Mouse (Mus musculus) adrenal gland, postnatal 0 days (tissue): ENCODE measurements around the gene E2f4. TPM values are rescaled to one million over a fixed set of nuclear protein-coding genes. Genes with fewer than 3 reads are reported as not detected.

Experiments used
- microRNA-seq: library from miRNA; unstranded; fragments of <30 nt; microRNA quantifications from one replicate; pipeline ENCODE4, GENCODE M21; 2016; ENCODE audit warnings: borderline replicate concordance; ENCODE audit not compliant: insufficient number of aligned reads
- polyA plus RNA-seq: library from polyadenylated mRNA; unstranded; fragments of >200 nt; fragmentation: Nextera tagmentation; extraction: Ambion mirVana; gene quantifications from 2 replicates; pipeline ENCODE4 v1.2.1, GENCODE M21; 2015

E2f4 gene
- polyA plus RNA-seq, result 37.7 and 47.4 TPM in 2 replicates

DNA sequence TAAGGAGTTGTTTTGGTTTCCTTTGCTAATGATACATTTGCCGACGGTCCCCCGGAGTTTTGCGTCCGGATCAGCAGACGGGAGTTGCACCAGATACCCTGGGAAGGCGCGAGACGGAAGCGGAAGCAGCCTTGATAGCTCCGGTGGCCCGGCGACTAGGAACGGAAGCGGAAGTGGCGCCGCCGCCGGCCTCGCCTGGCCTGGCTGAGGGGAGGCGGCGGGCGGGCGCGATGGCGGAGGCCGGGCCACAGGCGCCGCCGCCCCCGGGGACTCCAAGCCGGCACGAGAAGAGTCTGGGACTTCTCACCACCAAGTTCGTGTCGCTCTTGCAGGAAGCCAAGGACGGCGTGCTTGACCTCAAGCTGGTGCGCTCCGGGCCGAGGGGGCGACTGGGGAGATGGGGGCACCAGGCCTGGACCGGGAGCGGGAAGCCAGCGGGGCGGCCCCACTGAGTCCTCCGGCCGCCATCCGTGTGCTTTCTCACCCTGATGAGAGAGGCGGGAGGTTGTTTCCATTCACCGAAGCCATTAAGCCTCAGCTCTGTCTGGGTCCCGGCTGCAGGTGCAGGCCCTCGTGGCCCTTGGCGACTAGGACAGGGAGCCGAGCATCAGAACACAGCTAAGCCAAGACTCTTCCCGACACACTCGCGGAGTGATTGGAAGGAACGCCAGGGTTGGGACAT is at the start of gene E2f4:
TSS of gene E2f4 (plus strand) at position 153 of the 682 bp plus-strand sequence.

DNA sequence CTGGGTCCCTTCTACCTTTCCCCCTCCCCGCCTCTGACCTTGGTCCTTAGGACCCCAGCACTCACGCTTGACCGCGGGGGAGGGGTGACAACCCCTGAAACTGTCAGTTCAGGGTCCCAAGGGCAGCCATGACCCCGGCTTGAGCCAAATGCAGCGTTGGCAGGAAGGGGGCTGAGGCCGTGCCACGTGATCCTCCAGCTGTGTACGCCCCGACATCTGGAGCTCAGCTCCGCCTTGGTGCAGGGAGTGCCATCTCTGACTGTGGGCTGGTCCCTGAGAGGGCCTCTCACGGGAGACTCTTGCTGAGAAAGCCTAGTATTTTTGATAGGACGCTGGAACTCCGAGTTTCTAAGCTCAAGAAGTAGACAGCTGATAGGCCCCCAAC is 42.5 kb upstream of the E2f4 start, which contains the start of gene B3gnt9:
TSS of gene B3gnt9 (minus strand) at position 188 of the 385 bp plus-strand sequence.

DNA sequence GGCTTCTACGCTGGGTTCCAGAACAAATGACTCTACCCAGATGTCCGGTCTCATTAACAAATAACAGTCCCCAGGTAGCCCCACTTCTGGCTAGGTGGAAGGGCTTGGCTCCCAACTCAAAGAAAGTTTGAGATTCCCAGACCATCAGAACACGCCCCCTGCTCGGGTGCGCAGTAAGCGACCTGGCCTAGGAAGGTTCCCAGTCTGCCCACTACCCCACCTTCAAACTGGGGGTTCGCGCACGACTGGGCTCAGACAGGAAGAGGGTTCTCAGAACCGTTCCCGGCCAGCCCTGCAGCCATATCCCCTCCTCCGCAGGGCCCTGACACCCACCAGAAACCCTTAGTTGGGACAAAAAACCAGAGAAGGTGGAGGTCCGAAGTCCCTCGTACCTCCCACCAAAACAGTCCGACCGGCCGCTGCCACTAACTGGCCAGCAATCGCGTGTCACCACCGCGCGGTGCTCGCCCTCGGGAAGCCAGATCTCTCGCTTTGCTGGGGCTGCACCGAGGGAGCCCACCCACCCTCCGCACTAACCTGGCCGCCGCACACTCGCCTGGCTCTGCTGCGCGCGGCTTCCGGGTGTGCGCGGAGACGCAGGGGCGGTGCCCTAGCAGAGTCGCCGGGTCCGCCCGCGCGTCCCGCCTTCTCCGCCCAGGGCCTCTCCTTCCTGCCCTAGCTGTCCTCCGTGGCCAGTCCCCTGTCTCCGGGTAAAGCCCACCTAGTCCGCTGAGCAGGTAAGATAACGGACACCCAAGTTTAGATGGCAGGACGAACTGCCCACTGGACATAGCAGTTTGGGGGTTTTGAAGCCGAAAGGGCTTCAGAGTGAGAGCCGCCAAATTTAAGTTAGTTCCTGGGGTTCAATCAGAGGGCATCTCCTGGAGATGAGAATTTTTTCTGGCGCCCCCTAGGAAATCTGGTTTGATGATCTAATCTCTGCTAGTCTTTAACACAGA is 33.2 kb upstream of the E2f4 start, which contains the start of the genes Tradd and Fbxl8:
TSS of gene Tradd (minus strand) at position 586 of the 959 bp plus-strand sequence.
TSS of gene Fbxl8 (plus strand) at position 625 of the 959 bp plus-strand sequence.

DNA sequence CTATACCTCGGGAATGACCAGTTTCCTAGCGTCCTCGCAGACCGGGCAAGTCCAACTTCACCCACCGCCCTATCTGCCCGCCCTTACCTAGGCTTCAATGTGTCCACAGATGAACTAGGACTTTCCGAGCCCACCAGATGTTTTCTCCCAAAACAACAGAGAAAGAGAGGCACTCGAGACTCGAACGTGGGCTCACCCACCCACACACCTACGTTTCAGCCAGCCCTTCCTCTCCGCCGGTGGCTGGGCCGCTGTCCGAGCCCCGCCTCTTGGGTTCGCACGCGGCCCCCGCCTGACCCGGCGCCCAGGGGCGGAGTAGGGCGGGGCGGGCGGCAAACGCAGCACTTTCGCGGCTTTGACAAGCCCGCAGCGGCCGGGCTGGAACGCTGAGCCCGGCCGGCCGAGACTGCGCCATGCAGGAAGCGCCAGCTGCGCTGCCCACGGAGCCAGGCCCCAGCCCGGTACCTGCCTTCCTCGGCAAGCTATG is 28.0 kb upstream of the E2f4 start, which contains the start of gene Hsf4:
TSS of gene Hsf4 (plus strand) at position 341 of the 487 bp plus-strand sequence.

DNA sequence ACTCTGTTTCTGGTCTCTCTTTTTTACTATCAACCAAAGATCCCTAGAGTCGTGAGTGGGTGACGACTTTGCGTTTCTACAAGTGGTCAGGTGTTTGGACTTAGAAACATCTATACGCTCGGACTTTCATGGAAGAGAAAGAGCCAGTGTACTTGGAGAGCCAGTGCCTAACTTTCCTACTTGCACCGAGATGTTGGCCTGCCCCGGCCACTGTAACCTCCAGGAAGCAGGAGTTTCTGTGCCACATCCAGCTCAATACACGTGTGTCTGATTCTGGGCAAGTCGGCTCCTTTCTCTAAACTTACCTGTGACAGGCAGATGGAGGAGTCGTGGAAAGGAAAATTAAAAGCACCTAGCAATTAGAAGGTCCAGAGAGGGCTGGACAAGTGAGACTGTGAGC is 21.6 kb upstream of the E2f4 start, which contains the start of gene Nol3:
TSS of gene Nol3 (plus strand) at position 301 of the 400 bp plus-strand sequence.

DNA sequence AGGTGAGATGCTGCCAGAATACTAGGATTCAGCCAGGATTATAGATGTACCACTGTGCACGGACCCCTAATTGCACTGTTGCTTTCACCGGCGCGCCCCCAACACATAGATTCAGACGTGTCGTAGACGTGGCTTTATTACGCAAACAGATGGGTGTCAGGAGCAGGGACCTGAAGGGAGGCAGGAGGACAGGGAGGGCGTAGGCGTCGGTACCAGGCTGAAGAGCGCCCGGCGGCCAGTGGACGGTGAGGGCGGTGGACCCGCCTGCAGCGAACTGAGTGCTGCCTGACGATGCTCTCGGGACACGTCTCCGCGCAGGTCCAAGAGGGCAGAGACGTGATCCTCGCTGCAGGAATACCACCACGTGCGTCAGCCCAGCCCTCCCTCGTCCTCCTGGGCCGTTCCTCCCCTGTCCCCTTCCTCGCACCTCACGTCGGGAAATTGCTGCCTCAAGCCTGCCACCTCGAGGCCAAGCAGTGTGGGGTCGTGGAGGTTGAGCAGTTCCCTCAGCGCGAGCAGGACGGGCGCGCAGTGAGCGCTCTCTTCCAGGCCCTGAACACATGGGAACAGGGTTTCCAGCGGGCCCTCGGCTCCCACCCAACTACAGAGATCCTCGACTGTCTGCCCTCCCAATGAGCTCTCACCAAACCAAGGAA is 7.5 kb upstream of the E2f4 start, which contains the start of gene 4931428F04Rik:
TSS of gene 4931428F04Rik (minus strand) at position 60 of the 656 bp plus-strand sequence.

DNA sequence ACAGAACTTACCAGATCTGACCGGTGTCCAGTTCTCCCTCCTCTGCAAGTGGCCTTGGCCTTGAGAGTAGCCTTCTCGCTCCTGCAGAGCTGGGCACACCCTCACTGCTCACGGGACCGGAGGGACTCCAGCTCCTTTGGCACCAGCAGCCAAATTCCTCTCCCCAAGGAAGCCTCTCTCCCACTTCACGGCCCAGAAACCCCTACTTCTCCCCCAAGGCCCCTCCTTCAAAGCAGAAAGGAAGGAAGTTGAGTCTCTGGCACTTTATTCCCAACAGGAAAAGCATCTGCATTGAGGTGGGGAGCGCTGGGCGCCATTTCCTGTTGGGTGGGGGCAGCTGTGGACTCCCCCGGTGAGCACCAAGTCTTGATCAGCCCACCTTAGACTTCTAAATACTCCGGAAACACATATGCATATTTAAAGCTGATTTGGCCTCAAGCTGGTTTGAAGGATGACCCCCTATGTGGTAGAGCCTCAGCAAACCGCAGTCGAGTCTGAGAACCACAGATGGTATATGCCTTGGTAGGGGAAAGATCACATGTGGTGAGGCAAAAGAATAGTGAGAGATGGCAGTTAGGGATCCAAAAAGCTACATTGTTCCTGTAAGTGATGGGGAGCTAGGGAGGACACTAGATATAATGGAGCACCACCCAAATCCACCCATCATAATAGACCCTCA is 1.4 kb upstream of the E2f4 start, which contains the start of gene Exoc3l:
TSS of gene Exoc3l (minus strand) at position 207 of the 679 bp plus-strand sequence.

DNA sequence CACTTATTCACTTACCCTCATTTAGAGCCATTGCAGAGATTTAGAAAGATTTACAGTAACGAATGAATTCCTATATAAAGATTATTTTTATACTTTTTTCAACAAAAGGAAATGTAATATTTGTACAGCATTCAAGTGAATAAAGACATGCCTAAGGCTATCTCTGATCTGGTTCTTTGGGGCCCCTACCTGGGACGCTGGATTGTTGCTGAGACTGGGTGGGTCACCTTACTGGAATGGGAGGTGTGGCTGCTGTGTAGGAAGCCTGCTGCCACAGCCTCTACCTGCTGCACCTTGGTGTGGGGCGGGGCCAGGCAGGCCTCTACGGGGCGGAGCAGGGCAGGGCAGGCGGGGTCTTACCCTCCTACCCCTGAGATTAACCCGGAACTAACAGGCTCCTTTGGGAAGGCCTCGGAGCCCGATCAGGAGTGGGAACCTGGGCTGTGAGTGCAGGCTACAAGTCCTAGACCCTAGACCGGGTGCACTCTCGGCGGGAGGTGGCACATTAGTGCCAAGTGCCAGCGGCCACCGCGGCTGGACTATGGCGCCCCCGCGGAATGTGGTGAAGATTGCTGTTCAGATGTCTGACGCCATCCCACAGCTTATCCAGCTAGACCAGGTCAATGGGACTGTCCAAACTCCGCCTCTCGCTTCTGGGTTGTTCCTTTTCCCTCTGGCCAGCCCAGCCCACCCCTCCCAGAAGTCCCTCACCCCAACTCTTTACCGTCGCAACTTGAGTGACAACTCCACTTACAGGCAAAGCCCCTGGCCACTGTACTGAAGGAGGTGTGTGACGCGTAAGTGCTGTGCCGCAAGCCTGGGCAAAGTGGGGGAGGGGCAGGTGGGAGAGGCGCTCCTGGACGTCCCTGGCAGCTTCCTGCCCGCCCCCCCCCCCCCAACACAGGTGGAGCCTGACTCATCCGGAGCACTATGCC is 8.0 kb downstream of the E2f4 start, which contains the start of gene Elmo3:
TSS of gene Elmo3 (plus strand) at position 391 of the 935 bp plus-strand sequence.

DNA sequence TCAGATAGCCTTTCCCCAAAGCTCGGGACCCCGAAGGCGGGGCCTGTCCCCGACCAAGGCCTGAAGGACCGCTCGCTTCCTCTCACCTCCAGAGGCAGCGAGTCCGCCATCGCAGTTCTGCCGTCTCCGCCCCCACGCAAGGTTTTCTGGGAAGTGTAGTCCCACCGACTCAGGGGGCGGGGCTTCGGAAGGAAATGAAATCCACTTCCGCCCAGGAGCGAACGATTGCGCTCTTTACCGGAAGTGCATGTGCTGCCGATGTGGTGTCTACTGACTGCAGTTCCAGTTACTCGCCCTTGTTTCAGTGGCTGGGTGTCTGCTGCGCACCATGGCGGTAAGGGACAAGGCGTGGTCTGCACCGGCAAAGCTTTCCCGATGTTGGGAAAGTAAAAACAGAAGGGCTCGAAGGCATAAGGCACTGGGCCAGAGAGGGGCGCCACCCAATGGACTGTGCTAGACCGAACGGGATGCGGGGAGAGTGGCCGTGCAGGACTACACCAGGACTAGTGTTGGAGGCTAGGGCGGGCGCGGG is 28.7 kb downstream of the E2f4 start, which contains the start of the genes Lrrc29 and Tmem208:
TSS of gene Lrrc29 (minus strand) at position 138 of the 532 bp plus-strand sequence.
TSS of gene Tmem208 (plus strand) at position 214 of the 532 bp plus-strand sequence.

DNA sequence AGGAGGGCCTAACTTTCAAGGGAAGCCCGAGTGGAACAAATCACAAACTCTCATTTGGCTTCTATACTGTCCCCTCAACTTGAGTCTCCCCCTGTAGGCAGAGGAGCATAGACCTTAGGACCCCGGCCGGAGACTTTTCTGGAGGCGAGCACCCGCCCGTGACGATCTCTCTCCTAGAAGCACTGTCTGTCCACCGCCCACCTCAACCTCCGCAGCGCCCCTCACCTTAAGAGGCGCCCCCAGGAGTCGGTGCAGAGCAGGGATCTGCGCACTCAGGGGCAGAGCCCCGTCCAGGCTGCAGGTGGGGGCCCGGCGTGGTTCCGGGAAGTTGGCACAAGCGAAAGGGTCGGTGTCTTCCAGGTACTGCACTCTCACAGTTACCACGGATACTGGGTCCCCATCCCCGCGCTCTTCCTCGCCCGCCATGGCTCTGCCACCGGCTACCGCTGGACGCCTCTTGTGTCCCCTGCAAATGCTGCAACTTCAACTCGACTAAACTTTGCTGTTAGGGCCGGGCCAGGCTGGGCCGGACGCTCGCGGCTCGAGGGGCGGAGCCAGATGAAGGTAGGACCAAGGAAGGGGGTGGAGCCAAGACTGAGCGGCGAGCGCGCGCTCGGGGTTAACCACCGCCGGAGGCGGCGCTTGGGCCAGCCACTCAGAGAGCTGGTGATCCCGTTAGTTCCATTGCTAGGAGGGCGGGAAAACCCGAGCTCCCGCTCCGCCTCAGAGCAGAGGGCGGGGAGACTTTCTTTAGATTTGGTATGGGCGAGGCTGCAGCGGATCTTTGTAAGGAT is 50.2 kb downstream of the E2f4 start, which contains the start of gene Fhod1:
TSS of gene Fhod1 (minus strand) at position 526 of the 794 bp plus-strand sequence.

DNA sequence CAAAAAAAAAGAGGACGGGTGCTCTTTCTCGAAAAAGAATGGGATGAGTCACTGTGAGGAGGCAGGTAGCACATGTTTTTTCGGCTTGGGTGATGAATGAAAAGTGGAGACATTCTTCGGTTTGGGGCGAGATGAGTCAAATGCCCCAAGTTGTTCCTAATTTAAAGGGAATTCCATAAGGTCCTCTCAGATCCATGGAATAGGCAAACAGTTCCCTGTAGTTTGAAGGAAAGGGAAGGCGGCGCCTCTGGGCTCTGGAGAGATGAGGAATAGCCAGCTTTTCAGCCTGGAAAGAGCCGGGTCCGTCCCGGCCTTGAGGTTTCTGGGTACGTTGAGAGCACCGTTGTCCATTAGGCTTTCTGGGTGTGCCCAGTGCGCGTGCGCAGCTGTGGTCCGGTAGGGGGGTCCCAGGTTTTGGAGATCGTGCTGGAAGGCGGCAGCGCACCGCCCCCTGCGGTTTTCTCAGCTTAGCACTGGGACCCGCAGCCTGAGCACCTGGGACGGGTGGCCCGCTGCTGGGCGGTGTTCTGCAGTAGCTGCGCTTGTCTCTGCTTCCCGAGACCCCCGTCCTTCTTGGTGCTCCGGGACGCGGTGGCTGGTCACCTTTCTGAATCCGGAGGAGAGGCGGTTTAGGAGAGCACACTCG is 51.1 kb downstream of the E2f4 start, which contains the start of gene Slc9a5:
TSS of gene Slc9a5 (plus strand) at position 394 of the 646 bp plus-strand sequence.

Small RNA genes lying within 50 kb of the gene (microRNA-seq; reads per million reads assigned to microRNA genes)
- gene Gm27320 (not detected), gene Mir328 (268 reads per million, percentile 57 among the genes with 10 or more reads in this experiment)

Other genes starting within 250 kb of the E2f4 start
- 1.4 and 1.5 TPM in 2 replicates for gene Ces3a, start 249.1 kb upstream of the E2f4 start, polyA plus RNA-seq
- not detected in 2 replicates for gene Ces3b, start 213.9 kb upstream of the E2f4 start, polyA plus RNA-seq
- gene Ces4a, start 165.9 kb upstream of the E2f4 start, polyA plus RNA-seq, result not detected in 2 replicates
- gene Cbfb, start 127.0 kb upstream of the E2f4 start, polyA plus RNA-seq, result 46.7 and 52.1 TPM in 2 replicates
- 15.0 and 24.6 TPM in 2 replicates for gene D230025D16Rik, start 72.5 kb upstream of the E2f4 start, polyA plus RNA-seq
- gene B3gnt9, start 42.5 kb upstream of the E2f4 start, polyA plus RNA-seq, result 18.4 and 28.4 TPM in 2 replicates
- gene Tradd, start 33.1 kb upstream of the E2f4 start, polyA plus RNA-seq, result 26.7 and 34.2 TPM in 2 replicates
- gene Fbxl8, start 33.0 kb upstream of the E2f4 start, polyA plus RNA-seq, result 1.5 and 2.9 TPM in 2 replicates
- gene Hsf4, start 27.9 kb upstream of the E2f4 start, polyA plus RNA-seq, result 0.16 and 0.23 TPM in 2 replicates
- gene Nol3, start 21.5 kb upstream of the E2f4 start, polyA plus RNA-seq, result 1.3 and 3.5 TPM in 2 replicates
- 4.5 and 7.9 TPM in 2 replicates for gene 4931428F04Rik, start 7.8 kb upstream of the E2f4 start, polyA plus RNA-seq
- gene Exoc3l, start 1.6 kb upstream of the E2f4 start, polyA plus RNA-seq, result 6.5 and 16.8 TPM in 2 replicates
- gene Elmo3, start 7.9 kb downstream of the E2f4 start, polyA plus RNA-seq, result 4.0 and 8.4 TPM in 2 replicates
- gene Lrrc29, start 28.6 kb downstream of the E2f4 start, polyA plus RNA-seq, result 5.5 and 9.6 TPM in 2 replicates
- 154 and 181 TPM in 2 replicates for gene Tmem208, start 28.7 kb downstream of the E2f4 start, polyA plus RNA-seq
- gene Fhod1, start 50.3 kb downstream of the E2f4 start, polyA plus RNA-seq, result 1.1 and 1.2 TPM in 2 replicates
- 0.87 and 0.96 TPM in 2 replicates for gene Slc9a5, start 51.2 kb downstream of the E2f4 start, polyA plus RNA-seq
- 0.07 and 0.09 TPM in 2 replicates for gene Plekhg4, start 75.6 kb downstream of the E2f4 start, polyA plus RNA-seq
- gene Kctd19, start 115.8 kb downstream of the E2f4 start, polyA plus RNA-seq, result 0.09 and 0.12 TPM in 2 replicates
- gene Lrrc36, start 115.9 kb downstream of the E2f4 start, polyA plus RNA-seq, result 1.5 and 2.0 TPM in 2 replicates
- gene Tppp3, start 173.9 kb downstream of the E2f4 start, polyA plus RNA-seq, result 223 and 469 TPM in 2 replicates
- gene Zdhhc1, start 199.2 kb downstream of the E2f4 start, polyA plus RNA-seq, result 23.7 and 25.9 TPM in 2 replicates
- 2.4 and 3.1 TPM in 2 replicates for gene Hsd11b2, start 221.1 kb downstream of the E2f4 start, polyA plus RNA-seq